Mouse (Mus musculus): ENCODE results near the gene Hs3st4. TPM values are rescaled to one million over a fixed set of nuclear protein-coding genes. Genes with fewer than 3 reads are reported as not detected.

Hs3st4 gene
- total RNA-seq, 1 experiment = 0.40 TPM

GRCm38 (mm10) chr7:124166229-124166628 is 183.6 kb downstream of the Hs3st4 start:
- Histone ChIP-seq H3K36me3 (ENCODE audit: control insufficient read depth, insufficient read depth, low read length, poor library complexity, severe bottlenecking) (no peaks in the 10 kb centered on the region), H3K9me3 (ENCODE audit: control insufficient read depth, insufficient read depth, low read depth, low read length) (no peaks in the 10 kb centered on the region), H3K4me3 (ENCODE audit: insufficient read depth in 1 of 2, low read depth in 1 of 2, low read length in 2 of 2, poor library complexity in 1 of 2, severe bottlenecking in 1 of 2) (no peak overlapping the region), H3K4me1 (ENCODE audit: control insufficient read depth in 2 of 2, insufficient read depth in 2 of 2, low read length in 2 of 2, poor library complexity in 1 of 2) (no peaks in the 10 kb centered on the region), H3K9ac (ENCODE audit: insufficient read depth, low read depth, low read length, poor library complexity, severe bottlenecking) (no peak overlapping the region), H3K27ac (ENCODE audit: insufficient read depth, low read depth, low read length, poor library complexity, severe bottlenecking) (no peak overlapping the region)
- TF ChIP-seq HCFC1 (IDR thresholded peaks at IDR 0.05; ENCODE audit: borderline replicate concordance, insufficient read depth, low read length) = no peak
- no peak for TF ChIP-seq ZNF384 (IDR thresholded peaks at IDR 0.05; ENCODE audit: low read depth, low read length)
- TF ChIP-seq ZC3H11A (IDR thresholded peaks at IDR 0.05; ENCODE audit: borderline replicate concordance, low read depth, low read length) = no peak
- TF ChIP-seq MAFK (IDR thresholded peaks at IDR 0.05; ENCODE audit: insufficient read depth, low read depth, low read length) = no peak
- no peak for TF ChIP-seq CHD2 (IDR thresholded peaks at IDR 0.05; ENCODE audit: low read depth, low read length)
- in situ Hi-C loops (cut with MboI; ENCODE audit: low sequenced_read_pairs in 2 of 2, unreplicated experiment in 2 of 2) = no loop called here
- DNase-seq (ENCODE audit: low read depth, low spot score) = no peak

GRCm38 (mm10) chr7:124168796-124169195 is 186.1 kb downstream of the Hs3st4 start:
- no peak overlapping the region for H3K9ac ChIP-seq (ENCODE audit: insufficient read depth, low read depth, low read length, poor library complexity, severe bottlenecking)
- no peak for TF ChIP-seq HCFC1 (IDR thresholded peaks at IDR 0.05; ENCODE audit: borderline replicate concordance, insufficient read depth, low read length)
- no peak for TF ChIP-seq CHD2 (IDR thresholded peaks at IDR 0.05; ENCODE audit: low read depth, low read length)
- no peak for TF ChIP-seq MAFK (IDR thresholded peaks at IDR 0.05; ENCODE audit: insufficient read depth, low read depth, low read length)
- TF ChIP-seq ZC3H11A (IDR thresholded peaks at IDR 0.05; ENCODE audit: borderline replicate concordance, low read depth, low read length) = no peak
- no peak for TF ChIP-seq ZNF384 (IDR thresholded peaks at IDR 0.05; ENCODE audit: low read depth, low read length)
- H3K4me3 ChIP-seq (ENCODE audit: insufficient read depth in 1 of 2, low read depth in 1 of 2, low read length in 2 of 2, poor library complexity in 1 of 2, severe bottlenecking in 1 of 2) = no peak overlapping the region
- H3K4me1 ChIP-seq (ENCODE audit: control insufficient read depth in 2 of 2, insufficient read depth in 2 of 2, low read length in 2 of 2, poor library complexity in 1 of 2) = no peaks in the 10 kb centered on the region
- no peaks in the 10 kb centered on the region for H3K9me3 ChIP-seq (ENCODE audit: control insufficient read depth, insufficient read depth, low read depth, low read length)
- no peak overlapping the region for H3K27ac ChIP-seq (ENCODE audit: insufficient read depth, low read depth, low read length, poor library complexity, severe bottlenecking)
- no peaks in the 10 kb centered on the region for H3K36me3 ChIP-seq (ENCODE audit: control insufficient read depth, insufficient read depth, low read length, poor library complexity, severe bottlenecking)
- no peak for DNase-seq (ENCODE audit: low read depth, low spot score)
- in situ Hi-C loops (cut with MboI; ENCODE audit: low sequenced_read_pairs in 2 of 2, unreplicated experiment in 2 of 2) = no loop called here

GRCm38 (mm10) chr7:124170001-124170400 is 187.3 kb downstream of the Hs3st4 start:
- in situ Hi-C loops (cut with MboI; ENCODE audit: low sequenced_read_pairs in 2 of 2, unreplicated experiment in 2 of 2) = no loop called here

GRCm38 (mm10) chr7:124171992-124172391 is 189.3 kb downstream of the Hs3st4 start:
- no peaks in the 10 kb centered on the region for H3K36me3 ChIP-seq (ENCODE audit: control insufficient read depth, insufficient read depth, low read length, poor library complexity, severe bottlenecking)
- H3K4me1 ChIP-seq (ENCODE audit: control insufficient read depth in 2 of 2, insufficient read depth in 2 of 2, low read length in 2 of 2, poor library complexity in 1 of 2) = no peaks in the 10 kb centered on the region
- TF ChIP-seq CHD2 (IDR thresholded peaks at IDR 0.05; ENCODE audit: low read depth, low read length) (no peak), HCFC1 (IDR thresholded peaks at IDR 0.05; ENCODE audit: borderline replicate concordance, insufficient read depth, low read length) (no peak), ZNF384 (IDR thresholded peaks at IDR 0.05; ENCODE audit: low read depth, low read length) (no peak), ZC3H11A (IDR thresholded peaks at IDR 0.05; ENCODE audit: borderline replicate concordance, low read depth, low read length) (no peak), MAFK (IDR thresholded peaks at IDR 0.05; ENCODE audit: insufficient read depth, low read depth, low read length) (no peak)
- no peak for DNase-seq (ENCODE audit: low read depth, low spot score)
- H3K9me3 ChIP-seq (ENCODE audit: control insufficient read depth, insufficient read depth, low read depth, low read length) = no peaks in the 10 kb centered on the region
- no peak overlapping the region for H3K9ac ChIP-seq (ENCODE audit: insufficient read depth, low read depth, low read length, poor library complexity, severe bottlenecking)
- H3K27ac ChIP-seq (ENCODE audit: insufficient read depth, low read depth, low read length, poor library complexity, severe bottlenecking) = no peak overlapping the region
- no peak overlapping the region for H3K4me3 ChIP-seq (ENCODE audit: insufficient read depth in 1 of 2, low read depth in 1 of 2, low read length in 2 of 2, poor library complexity in 1 of 2, severe bottlenecking in 1 of 2)
- in situ Hi-C loops (cut with MboI; ENCODE audit: low sequenced_read_pairs in 2 of 2, unreplicated experiment in 2 of 2) = no loop called here

More at GRCm38 (mm10) chr7:124170001-124170400, 187.3 kb downstream of the Hs3st4 start:
- Histone ChIP-seq H3K9ac (ENCODE audit: insufficient read depth, low read depth, low read length, poor library complexity, severe bottlenecking) (no peak overlapping the region), H3K4me3 (ENCODE audit: insufficient read depth in 1 of 2, low read depth in 1 of 2, low read length in 2 of 2, poor library complexity in 1 of 2, severe bottlenecking in 1 of 2) (no peak overlapping the region), H3K9me3 (ENCODE audit: control insufficient read depth, insufficient read depth, low read depth, low read length) (no peaks in the 10 kb centered on the region), H3K36me3 (ENCODE audit: control insufficient read depth, insufficient read depth, low read length, poor library complexity, severe bottlenecking) (no peaks in the 10 kb centered on the region), H3K4me1 (ENCODE audit: control insufficient read depth in 2 of 2, insufficient read depth in 2 of 2, low read length in 2 of 2, poor library complexity in 1 of 2) (no peaks in the 10 kb centered on the region), H3K27ac (ENCODE audit: insufficient read depth, low read depth, low read length, poor library complexity, severe bottlenecking) (no peak overlapping the region)
- no peak for DNase-seq (ENCODE audit: low read depth, low spot score)
- TF ChIP-seq MAFK (IDR thresholded peaks at IDR 0.05; ENCODE audit: insufficient read depth, low read depth, low read length) (no peak), ZC3H11A (IDR thresholded peaks at IDR 0.05; ENCODE audit: borderline replicate concordance, low read depth, low read length) (no peak), HCFC1 (IDR thresholded peaks at IDR 0.05; ENCODE audit: borderline replicate concordance, insufficient read depth, low read length) (no peak), ZNF384 (IDR thresholded peaks at IDR 0.05; ENCODE audit: low read depth, low read length) (no peak), CHD2 (IDR thresholded peaks at IDR 0.05; ENCODE audit: low read depth, low read length) (no peak)

- Histone ChIP-seq H3K9me3 (ENCODE audit: control insufficient read depth, insufficient read depth, low read depth, low read length) (no peaks in the 10 kb centered on the region), H3K36me3 (ENCODE audit: control insufficient read depth, insufficient read depth, low read length, poor library complexity, severe bottlenecking) (no peaks in the 10 kb centered on the region), H3K9ac (ENCODE audit: insufficient read depth, low read depth, low read length, poor library complexity, severe bottlenecking) (no peak overlapping the region), H3K27ac (ENCODE audit: insufficient read depth, low read depth, low read length, poor library complexity, severe bottlenecking) (no peak overlapping the region), H3K4me1 (ENCODE audit: control insufficient read depth in 2 of 2, insufficient read depth in 2 of 2, low read length in 2 of 2, poor library complexity in 1 of 2) (no peaks in the 10 kb centered on the region), H3K4me3 (ENCODE audit: insufficient read depth in 1 of 2, low read depth in 1 of 2, low read length in 2 of 2, poor library complexity in 1 of 2, severe bottlenecking in 1 of 2) (no peak overlapping the region)
- in situ Hi-C loops (cut with MboI; ENCODE audit: low sequenced_read_pairs in 2 of 2, unreplicated experiment in 2 of 2) = no loop called here
- DNase-seq (ENCODE audit: low read depth, low spot score) = no peak
- TF ChIP-seq HCFC1 (IDR thresholded peaks at IDR 0.05; ENCODE audit: borderline replicate concordance, insufficient read depth, low read length) (no peak), ZNF384 (IDR thresholded peaks at IDR 0.05; ENCODE audit: low read depth, low read length) (no peak), ZC3H11A (IDR thresholded peaks at IDR 0.05; ENCODE audit: borderline replicate concordance, low read depth, low read length) (no peak), CHD2 (IDR thresholded peaks at IDR 0.05; ENCODE audit: low read depth, low read length) (no peak), MAFK (IDR thresholded peaks at IDR 0.05; ENCODE audit: insufficient read depth, low read depth, low read length) (no peak)
These were observed 198.3 kb downstream of the Hs3st4 start for GRCm38 (mm10) chr7:124180926-124181325.
